Mouse (Mus musculus) midbrain, embryonic 13.5 days (tissue): ENCODE data around the gene Pxylp1. TPM values are rescaled to one million over a fixed set of nuclear protein-coding genes. Genes with fewer than 3 reads are reported as not detected.

ENCODE experiments used
- ATAC-seq: fragments of 200-750 bp; cut with Nextera tagmentation; 2 replicates; pipeline ENCODE4 v1.8.0; 2017; ENCODE audit warnings: mild to moderate bottlenecking, moderate TSS enrichment, moderate library complexity
- H3K27ac ChIP-seq: fragments of 300-500 bp; sonication (generic); 2 replicates; pipeline ENCODE4 v1.5.1; 2015; ENCODE audit warnings: inconsistent platforms, mild to moderate bottlenecking, moderate library complexity
- H3K27me3 ChIP-seq: fragments of 300-500 bp; sonication (generic); 2 replicates; pipeline ENCODE4 v1.6.1; 2015; ENCODE audit warnings: mild to moderate bottlenecking, inconsistent platforms
- H3K36me3 ChIP-seq: fragments of 300-500 bp; sonication (generic); 2 replicates; pipeline ENCODE4 v1.6.1; 2015; ENCODE audit warnings: mild to moderate bottlenecking, inconsistent platforms
- H3K4me1 ChIP-seq: fragments of 300-500 bp; sonication (generic); replicated peaks from 2 replicates; pipeline ENCODE4 v1.6.1; 2015; ENCODE audit warnings: inconsistent platforms
- H3K4me2 ChIP-seq: fragments of 300-500 bp; sonication (generic); replicated peaks from 2 replicates; pipeline ENCODE4 v1.6.1; 2015; ENCODE audit warnings: moderate library complexity, mild to moderate bottlenecking, inconsistent platforms
- H3K4me3 ChIP-seq: fragments of 300-500 bp; sonication (generic); replicated peaks from 2 replicates; pipeline ENCODE4 v1.5.1; 2015; ENCODE audit warnings: mild to moderate bottlenecking, inconsistent platforms
- H3K9ac ChIP-seq: fragments of 300-500 bp; sonication (generic); replicated peaks from 2 replicates; pipeline ENCODE4 v1.6.1; 2015; ENCODE audit warnings: mild to moderate bottlenecking, inconsistent platforms
- H3K9me3 ChIP-seq: fragments of 300-500 bp; sonication (generic); 2 replicates; pipeline ENCODE4 v1.6.1; 2016; ENCODE audit warnings: mild to moderate bottlenecking, inconsistent platforms
- WGBS: fragments of 180-500 bp; shearing (Covaris S2); methylation state at CpG from one replicate; pipeline ENCODE4 v1.1.7; 2015; 5-methylcytosine and 5-hydroxymethylcytosine counted together
- polyA plus RNA-seq: library from polyadenylated mRNA; unstranded; fragments of >200 nt; fragmentation: Nextera tagmentation; extraction: Ambion mirVana; gene quantifications from 2 replicates; pipeline ENCODE4 v1.2.1, GENCODE M21; 2015

Gene Pxylp1
- polyA plus RNA-seq, 1 experiment from 2014 or later: 63.6 TPM

GRCm38 (mm10) chr9:96782062-96782461 lies 110.4 kb downstream of the Pxylp1 start:
- Histone ChIP-seq H3K36me3 (no peaks in the 10 kb centered on the region), H3K4me1 (no peaks in the 10 kb centered on the region), H3K4me3 (no peak overlapping the region), H3K9ac (no peak overlapping the region), H3K27me3 (no peaks in the 10 kb centered on the region), H3K4me2 (no peak overlapping the region), H3K27ac (no peak overlapping the region), H3K9me3 (no peaks in the 10 kb centered on the region)
- no peak for ATAC-seq
- WGBS: 86% methylated on average over 8 of the region's 8 CpGs

Other genes starting within 250 kb of the Pxylp1 start
- gene Zbtb38, start 139.8 kb downstream of the Pxylp1 start, polyA plus RNA-seq: 38.0 and 41.1 TPM in 2 replicates
- gene Spsb4, start 126.2 kb upstream of the Pxylp1 start, polyA plus RNA-seq: 64.2 and 64.9 TPM in 2 replicates
- 74.5 and 85.7 TPM in 2 replicates for gene Slc25a36, start 218.5 kb upstream of the Pxylp1 start, polyA plus RNA-seq